Mouse (Mus musculus): ENCODE measurements around the gene Rps12.
"Not testable (repeated sequence)": the region's sequence is repeated elsewhere in the genome, so short reads cannot be mapped to it uniquely, and the experiment has no call there.

The Rps12 gene

DNA sequence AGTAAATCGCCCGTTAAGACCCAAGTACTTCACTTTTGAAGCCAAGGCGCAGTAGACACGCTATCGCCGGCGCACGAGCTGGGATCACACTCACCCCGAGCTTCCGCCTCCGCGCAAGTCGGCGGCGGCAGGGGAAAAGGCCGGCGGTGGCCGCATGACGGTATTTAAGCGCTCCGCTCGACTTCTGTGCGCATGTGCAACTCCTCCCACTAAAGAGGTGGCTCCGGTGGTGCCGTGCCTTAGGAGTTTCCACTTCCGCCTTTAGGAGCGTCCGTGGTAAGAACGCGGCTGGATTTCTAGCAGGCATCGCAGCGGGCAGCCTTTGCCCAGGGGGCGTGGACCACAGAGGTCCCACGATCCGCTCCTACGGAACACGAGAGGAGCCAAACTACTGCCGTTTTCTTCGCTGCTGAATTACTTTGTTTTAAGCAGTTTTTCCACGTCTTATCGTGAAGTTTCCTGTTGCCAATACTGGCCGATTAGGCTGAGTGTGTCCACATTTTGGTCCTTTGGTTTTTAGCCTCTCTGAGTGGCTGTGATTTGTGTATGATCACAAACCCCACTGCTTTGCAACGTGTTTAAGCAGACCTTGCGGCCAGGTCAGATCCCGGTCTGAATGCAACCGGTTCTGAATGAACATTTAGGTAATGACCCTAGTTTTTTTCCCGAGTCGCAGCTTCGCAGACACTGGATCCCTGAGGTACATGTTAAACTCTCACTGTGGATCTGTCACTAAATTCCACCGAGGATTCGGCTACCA, at the start of gene Rps12:
TSS of gene Rps12 (minus strand) at position 214 of the 760 bp plus-strand sequence.
- peak; percentile 73 for DNase-seq (ENCODE audit: extremely low read depth, low read depth, low spot score)

DNA sequence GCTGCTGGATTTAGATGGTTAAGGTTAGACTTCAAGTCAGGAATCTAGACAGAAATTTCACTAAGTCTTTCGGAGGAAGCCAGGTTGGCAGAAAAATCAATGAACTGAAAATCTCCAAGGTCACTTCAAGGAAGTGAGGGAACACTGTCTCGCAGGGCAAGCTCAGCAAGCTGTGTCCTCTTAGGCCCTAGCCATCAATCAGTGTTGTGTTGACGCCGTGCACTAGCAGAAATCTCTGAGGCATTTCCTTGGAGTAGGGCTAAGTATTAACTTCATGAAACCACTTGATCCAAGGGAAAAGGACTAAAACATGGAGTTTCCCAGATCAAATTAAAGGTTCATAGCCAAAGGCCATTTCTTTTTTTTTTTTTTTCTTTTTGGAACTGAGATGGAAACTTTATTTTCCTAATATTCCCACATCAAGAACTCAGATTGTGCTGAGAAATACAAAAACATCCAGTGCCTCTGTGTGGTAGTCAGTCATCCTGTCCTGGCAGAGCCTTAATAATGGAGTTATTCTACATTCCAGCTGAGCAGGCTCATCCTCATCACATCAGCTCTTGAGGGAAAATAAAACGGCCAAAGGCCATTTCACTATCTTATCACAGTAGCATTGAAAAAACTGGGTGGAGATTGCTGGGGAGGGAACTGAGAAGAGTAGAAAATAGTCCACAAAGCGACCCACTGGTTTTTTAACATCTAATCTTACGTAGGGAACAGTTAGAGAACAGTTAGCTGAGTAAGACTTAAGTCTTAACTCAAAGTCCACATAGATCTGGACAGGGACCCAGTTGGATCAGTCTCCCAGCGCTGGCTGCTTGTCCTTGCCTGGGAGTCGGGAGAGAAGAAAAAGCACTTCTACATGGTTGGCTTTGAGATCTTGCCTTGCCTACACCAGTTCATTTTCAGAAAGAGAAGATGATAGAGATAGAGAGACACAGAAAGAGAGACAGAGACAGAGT, 49.2 kb upstream of the Rps12 start:
- DNase-seq (ENCODE audit: extremely low read depth, low read depth, low spot score): no peak

DNA sequence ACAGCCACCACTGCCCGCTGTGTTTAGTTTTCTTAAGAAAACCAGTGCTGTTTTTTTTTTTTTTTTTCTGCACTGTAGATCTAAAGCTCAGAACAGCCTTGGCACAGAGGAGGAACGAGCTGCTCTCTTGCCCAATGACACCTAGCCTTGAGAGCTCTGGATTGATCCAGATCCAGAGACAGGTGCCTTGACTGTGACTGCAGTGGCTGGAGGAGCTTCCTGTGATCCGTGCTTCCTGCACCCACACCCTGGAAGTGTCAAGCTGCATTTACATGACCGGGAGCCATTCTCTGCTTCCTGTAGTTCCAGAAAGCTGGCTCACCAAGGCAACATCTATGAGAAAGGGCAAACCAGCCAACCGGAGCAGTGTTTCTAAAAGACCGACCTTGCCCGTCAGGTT, 39.4 kb upstream of the Rps12 start:
- DNase-seq (ENCODE audit: extremely low read depth, low read depth, low spot score): peak; percentile 58

DNA sequence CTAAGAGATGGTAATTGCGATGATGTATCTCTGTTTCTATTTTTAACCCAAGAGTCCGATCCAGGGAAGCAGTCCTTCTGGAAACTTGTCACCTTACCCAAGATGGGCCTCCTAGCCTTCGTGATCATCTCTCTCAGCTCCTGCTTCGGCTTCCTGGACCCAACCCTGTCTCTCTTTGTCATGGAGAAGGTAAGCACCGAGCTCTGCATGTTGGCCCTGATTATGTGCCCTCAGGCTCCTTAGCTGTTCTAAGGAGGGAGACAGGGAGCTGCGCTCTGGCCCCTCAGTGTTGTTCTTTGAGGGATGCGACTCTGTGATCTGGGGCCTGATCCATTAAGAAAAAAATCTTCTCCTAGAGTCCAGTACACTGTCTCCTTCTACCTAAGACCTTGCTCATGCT, 29.2 kb upstream of the Rps12 start:
- no peak for DNase-seq (ENCODE audit: extremely low read depth, low read depth, low spot score)

DNA sequence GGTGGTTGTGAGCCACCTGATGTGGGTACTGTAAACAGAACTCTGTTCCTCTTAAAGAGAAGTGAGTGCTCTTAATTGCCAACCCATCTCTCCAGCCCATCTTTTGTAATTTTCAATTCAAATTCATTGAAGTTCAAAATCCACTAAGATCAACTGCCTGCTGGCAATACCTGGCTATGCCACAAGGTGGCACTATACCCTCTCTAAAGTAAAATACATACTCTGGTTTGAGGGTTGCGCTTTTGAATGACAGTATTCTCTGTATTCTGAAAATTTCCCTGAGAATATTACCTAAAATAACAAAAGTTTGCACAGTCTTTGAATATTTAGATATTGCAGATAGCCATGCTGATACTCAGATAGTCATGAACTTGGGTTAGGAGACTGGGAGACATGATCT, 28.1 kb upstream of the Rps12 start:
- DNase-seq (ENCODE audit: extremely low read depth, low read depth, low spot score): no peak

DNA sequence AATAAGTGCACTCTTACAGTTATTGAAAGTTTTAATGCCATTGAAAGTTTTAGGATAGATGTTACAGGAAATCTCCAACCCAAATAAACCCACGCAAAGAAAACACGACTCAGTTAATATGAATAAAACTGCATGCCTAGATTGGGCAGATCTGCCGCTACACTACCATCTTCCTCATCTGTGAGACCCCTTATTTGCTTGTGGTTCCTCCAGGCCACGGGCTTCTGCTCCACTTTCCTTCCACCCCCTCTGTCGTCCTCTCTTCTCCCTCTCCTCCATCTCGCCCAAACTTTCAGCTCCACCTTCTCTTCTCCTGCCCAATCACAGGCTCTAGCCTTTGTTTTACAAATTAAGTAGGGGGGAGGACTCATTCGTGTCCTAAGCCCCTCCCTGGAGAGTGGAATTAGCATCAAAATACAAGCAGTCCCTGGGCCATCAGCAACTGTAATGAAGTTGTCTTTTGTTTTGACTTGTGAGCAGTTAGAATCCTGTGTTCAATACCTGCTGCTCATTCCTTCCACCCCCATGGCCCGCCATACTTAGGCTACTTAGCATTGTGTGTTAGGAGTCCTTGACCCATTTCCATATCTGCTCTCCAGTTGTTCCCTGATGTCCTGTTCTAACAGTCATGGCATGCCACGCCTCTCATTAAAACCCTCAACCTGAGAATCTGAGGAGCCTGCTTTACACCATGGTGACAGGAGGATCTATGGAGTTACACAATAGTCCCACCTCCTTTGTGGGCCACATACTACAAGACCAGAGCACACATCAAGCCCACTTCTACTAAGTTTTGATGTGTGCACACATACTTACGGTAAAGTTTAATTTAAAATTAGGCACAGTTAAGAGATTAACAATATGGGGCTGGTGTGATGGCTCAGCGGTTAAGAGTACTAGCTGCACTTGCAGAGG, 26.0 kb upstream of the Rps12 start:
- no peak for DNase-seq (ENCODE audit: extremely low read depth, low read depth, low spot score)

DNA sequence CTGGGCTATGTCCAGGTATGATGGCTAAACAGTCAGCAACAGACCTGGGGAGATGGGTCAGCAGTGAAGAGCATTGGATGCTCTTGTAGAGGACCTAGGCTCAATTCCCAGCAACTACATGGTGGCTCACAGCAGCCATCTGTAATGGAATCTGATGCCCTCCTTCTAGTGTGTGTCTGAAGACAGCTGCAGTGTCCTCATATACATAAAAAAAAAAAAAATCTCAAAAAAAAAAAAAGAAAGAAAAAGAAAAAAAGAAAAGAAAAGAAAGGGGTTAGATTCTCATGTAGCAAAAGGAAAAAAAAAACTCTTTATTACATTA, 25.3 kb upstream of the Rps12 start:
- DNase-seq (ENCODE audit: extremely low read depth, low read depth, low spot score): no peak

DNA sequence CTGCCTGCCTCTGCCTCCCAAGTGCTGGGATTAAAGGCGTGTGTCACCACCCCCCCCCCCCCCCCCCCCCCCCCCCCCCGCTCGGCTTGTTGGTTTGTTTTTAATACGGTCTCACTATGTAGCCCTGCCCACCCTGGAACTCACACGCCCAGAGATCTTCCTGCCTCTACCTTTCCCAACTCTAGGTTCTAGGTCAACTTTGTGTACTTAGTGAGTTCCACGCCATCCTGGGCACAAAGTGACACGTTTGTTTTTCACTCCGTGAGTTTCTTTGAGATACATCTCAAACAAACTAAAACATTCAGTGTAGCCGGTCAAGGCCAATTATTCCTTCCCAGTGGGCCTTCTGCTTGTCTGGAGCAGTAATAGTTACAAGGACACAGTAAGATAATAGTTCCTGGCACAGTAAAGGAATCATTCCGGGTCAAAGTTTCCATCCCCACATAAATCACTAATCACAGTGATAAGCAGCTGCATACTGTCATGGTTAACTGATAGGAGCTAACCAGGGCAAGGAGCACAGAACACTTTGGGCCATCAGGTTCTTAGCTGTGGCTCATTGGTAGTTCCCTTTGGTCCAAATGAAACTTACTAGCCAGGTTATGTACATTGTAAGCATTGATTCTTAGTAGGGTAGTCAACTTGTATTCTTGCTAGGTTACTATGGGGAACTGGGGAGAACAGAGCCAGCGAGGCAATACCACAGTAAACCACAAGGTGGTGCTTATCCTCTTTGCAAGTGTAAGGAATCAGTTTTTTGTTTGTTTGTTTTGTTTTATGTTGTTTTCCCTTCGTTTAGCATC, 24.8 kb upstream of the Rps12 start:
- DNase-seq (ENCODE audit: extremely low read depth, low read depth, low spot score): no peak

DNA sequence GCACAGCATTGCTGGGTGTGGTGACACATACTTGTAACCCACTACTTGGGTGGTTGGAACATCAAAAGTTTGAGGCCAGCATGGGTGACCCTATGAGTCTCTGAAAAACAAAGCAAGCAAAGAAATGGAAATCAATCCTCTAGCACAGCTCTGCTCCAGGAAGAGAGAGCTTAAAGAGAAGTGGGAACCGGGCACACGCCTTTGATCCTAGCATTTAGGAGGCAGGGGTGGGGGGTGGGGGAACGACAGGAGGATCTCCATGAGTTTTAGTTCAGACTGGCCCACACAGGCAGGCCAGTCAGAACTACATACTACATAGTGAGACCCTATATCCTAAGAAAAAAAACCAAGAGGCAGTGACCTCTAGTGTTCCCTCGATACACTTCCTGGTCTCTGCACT, 19.1 kb upstream of the Rps12 start:
- no peak for DNase-seq (ENCODE audit: extremely low read depth, low read depth, low spot score)

DNA sequence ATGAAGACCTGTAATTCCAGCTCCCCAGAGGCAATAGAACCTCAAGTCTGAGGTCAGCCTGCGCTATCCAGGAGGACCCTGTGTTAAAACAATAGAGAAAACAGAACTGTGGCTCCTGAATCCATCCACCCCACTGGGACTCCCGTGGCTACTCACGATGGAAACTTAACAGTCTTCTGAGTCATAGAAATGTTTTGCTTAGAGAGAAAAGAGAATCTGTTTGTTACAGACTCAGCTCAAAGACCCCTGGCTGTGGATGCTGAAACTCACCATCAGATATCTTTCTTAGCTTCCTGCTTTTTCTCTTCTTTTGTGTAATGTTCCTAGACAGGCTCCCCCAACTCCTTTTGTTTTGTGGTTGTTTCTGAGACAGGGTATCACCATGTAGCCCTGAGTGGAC, 17.6 kb upstream of the Rps12 start:
- DNase-seq (ENCODE audit: extremely low read depth, low read depth, low spot score): no peak

DNA sequence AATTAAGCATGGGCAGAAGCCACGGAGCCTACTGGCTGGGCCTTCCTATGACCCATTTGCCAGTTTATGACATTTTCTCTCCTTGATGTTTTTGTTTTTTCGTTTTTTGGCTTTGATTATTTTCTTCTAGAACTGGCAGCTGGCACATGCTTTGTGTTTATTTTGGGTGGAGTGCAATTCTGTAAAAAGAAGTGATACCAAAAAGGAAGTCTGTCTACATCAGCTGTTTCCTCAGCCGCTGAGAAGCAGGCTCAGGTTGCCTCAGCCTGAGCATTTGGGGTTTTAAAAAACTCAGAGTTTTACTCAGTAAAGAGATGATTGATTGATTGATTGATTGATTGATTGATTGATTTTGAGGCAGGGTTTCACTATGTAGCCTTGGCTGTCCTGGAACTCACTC, 15.8 kb upstream of the Rps12 start:
- DNase-seq (ENCODE audit: extremely low read depth, low read depth, low spot score): no peak

DNA sequence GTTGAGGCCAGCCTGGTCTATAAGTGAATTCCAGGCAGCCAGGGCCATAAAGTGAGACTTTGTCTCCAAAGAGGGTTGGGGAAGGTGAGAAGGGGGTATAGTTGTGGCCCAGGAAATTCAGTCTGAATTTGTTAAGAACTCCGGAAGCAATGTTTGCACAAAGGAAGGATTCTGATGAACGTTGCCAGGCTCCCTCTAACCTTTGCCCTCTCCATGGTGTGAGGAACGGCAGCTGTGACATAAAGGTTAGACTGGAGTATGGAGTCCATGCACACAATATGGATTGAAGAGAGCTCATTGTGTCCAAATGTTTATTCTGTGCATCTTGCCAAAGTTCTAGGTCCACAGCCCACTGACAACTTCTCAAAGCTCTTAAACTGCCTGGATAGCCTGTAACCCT, 12.9 kb upstream of the Rps12 start:
- no peak for DNase-seq (ENCODE audit: extremely low read depth, low read depth, low spot score)

DNA sequence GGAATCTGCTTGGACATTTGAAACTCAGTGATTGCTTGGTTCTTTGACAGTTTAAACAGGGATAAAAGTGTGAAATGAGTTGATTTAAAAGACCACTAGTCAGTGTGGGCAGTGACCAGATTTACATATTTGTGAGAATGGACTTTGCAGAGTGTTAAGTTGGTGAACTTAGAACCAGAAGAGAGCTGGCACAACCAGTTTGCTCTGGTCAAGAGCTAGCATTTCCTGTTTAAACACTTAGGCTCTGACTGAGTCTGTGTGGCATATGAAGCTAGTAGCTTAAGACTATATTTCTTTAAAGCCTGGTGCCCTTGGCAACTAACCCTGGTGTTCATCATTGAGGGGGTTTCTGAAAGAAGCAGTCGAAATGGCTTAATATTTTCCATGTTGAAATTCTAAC, 11.1 kb upstream of the Rps12 start:
- DNase-seq (ENCODE audit: extremely low read depth, low read depth, low spot score): no peak

DNA sequence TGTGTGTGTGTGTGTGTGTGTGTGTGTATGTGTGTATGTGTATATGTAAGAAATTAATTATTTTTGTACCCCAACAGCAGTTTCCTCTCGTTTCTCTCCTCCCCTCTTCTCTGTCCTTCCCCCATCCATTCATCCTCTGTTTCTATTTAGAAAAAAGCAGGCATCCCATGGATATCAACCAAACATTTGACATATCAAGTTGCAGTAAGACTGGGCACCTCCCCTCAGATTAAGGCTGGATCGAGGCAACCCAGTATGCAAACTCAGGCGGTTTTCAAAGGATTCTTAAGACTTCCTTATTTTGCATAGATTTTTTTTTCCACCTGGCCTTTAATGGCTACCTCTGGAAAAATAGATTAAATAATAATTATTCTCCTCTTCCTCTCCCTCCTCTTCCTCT, 10.5 kb upstream of the Rps12 start:
- DNase-seq (ENCODE audit: extremely low read depth, low read depth, low spot score): no peak

DNA sequence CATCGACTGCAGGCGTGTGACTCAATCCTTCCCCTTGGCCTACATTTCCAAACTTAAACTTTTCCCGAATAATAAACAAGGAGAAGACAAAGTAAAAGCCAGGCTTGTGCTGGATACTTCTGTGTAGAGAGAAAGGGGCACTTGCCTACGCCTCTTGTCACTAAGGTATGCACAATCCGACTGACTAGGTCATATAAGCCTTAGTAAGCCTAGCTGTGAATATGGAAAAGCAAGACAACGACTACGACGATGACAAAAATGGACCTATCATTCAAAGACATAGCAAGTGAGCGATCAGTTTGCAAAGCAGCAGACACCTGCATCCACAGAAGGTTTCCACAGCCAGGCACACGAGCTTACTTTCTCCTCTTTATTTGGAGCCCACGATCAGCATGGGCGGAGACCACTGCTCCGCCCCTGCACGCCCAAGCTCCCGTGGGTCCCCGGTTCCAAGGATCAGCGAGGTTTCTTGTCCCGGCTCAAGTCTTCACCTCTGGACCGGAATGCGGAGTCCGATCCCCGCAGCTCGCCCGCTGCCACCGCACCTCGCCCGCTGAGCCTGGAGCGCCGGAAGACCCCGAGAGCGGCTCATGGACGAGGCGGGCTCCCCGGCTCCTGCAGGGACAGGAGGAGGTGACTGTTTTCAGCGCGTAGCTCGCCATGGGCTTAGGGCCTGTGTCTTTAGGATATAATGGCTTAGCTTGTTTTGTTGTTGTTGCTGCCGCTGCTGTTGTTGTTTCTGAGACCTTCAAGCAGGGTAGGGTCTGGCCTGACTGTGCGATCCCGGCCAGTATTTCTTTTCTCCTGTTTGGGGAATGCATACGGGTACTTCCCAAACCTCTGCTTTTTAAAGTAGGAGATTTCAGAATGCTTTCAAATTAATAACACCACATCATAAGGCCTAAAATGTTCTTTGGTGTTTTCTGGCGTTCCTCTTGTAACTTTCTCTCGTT, 9.8 kb upstream of the Rps12 start, which contains the start of gene Slc18b1:
TSS of gene Slc18b1 (plus strand) at position 436 of the 953 bp plus-strand sequence.
- no peak for DNase-seq (ENCODE audit: extremely low read depth, low read depth, low spot score)

DNA sequence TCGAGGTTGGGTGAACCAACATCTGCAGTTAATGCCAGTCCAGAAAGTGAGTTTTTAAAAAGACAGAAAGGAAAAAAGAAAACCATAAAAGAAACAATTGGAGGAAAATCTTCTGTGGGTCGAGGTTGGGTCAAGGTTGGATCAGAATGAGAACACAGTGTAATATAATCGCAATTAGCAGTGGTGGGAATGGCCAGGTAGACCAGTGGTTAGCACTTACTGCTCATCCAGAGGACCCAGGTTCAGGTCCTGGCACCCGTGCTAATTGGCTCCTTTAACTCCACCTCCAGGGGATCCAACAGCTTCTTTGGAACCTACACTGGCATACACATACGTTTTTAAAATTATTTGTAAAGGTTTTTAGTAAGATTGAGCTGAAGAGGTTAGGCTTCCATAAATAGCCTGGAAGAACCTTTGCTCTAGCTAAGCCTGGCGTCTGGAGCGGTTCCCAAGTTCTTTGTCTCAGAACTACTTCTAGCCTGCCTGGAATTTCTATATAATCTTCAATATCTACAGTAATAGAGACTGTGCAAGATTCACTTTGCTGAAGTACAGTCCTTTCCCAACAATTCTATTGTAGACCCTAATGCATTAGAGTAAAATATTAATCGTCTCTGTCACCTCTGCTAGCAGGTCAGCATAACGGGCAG, 8.9 kb upstream of the Rps12 start:
- no peak for DNase-seq (ENCODE audit: extremely low read depth, low read depth, low spot score)

DNA sequence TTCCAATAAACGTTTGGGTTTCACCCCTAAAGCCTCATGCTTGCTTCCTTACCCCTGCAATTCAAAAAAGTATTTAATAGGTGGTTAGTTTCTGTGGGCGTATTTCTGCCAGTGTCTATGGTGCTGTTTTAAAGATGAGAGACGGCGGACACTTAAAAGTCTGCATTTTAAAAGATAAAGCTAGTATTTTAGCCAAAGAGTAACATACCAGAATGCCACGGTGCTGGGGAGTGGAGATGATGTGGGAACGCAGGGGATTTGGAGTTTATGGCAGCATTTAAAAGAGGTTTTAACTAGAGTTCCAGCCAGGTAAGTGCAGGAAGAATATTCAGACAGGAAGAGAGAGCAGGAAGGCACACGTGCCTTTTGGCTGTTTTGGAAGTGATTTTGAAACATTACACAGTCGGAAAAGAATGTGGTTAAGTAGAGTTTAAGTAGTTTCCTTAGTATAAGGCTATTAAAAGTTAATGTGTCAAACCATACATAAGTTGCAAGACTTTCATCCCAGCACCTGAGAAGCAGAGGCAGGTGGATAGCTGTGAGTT, 1.1 kb upstream of the Rps12 start:
- no peak for DNase-seq (ENCODE audit: extremely low read depth, low read depth, low spot score)

DNA sequence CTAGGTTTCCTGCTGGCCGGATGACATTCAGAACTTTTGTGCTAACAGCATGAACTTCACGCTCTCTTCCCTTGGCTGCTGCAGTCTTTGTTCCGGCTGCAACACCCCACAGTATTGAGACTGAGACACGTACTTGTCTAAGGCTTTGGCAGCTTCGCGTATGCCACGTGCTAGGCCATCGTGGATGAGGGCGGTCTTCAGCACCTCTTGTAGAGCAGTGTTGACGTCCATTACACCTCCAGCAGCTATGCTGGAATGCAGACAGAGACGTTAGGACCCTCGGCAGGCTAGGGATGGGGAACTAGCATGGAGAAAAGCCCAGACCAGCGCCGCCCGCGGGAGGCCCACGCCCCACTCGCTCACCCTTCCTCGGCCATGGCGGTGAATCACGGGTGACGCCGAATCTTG, 440 bp downstream of the Rps12 start:
- not testable (repeated sequence) for DNase-seq (ENCODE audit: extremely low read depth, low read depth, low spot score)

Measured in fat pad, adult 2 months (tissue).